Comparison of ENCODE assay signal across 9 mouse cellular contexts in the genomic region with DNA sequence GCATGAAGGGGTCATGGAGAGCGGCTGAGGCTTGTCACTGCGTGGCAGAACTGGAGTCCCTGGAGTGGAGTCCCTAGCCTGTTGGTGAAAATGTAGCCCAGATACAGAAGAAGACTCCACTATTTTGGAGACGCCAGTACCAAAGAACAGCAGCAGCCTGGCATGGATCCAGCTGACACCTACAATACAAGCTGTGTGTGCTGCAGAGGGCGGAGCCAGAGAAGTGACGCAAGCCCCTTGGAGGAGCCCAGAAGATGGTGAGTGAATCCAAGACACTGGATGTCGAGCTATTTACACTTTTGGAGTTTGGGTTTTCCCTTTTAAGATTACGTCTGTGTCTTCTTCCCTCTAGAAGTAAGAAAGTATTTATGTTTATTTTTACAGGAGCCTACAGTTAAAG. TPM values are rescaled to one million over a fixed set of nuclear protein-coding genes. Genes with fewer than 3 reads are reported as not detected.
DNase-seq lines count a peak whose midpoint lies in the region; ATAC-seq and TF ChIP-seq lines count a peak whose summit lies in the region.
"Had no signal": no experiment of that assay in that cellular context is flagged by ENCODE, and none has a peak within 500 bp of the region (broad histone marks: within the 10 kb centered on the region; RNA-seq: fewer than 3 reads in every experiment).

No protein-coding gene starts in this region.

- no peak for ATAC-seq in heart, embryonic 12.5 days (ENCODE audit: insufficient number of reproducible peaks, low FRiP score)
- no peak for ATAC-seq in hindbrain, embryonic 16.5 days

- no peaks in the 10 kb centered on the region for H3K27me3 ChIP-seq in heart, embryonic 10.5 days (ENCODE audit: insufficient read depth, poor library complexity, severe bottlenecking)
- H3K27me3 ChIP-seq in heart, embryonic 12.5 days (replicated peaks): no peaks in the 10 kb centered on the region
- no peaks in the 10 kb centered on the region for H3K27me3 ChIP-seq in cerebellum, adult 2 months (ENCODE audit: control insufficient read depth, insufficient read depth, low read length)
- no peaks in the 10 kb centered on the region for H3K27me3 ChIP-seq in hindbrain, embryonic 16.5 days (replicated peaks; ENCODE audit: control insufficient read depth, insufficient read depth, low read length)

- H3K4me3 ChIP-seq in heart, embryonic 10.5 days: no peak overlapping the region
- H3K4me3 ChIP-seq in heart, embryonic 12.5 days: no peak overlapping the region
- H3K4me3 ChIP-seq in cerebellum, adult 2 months (replicated peaks; ENCODE audit: insufficient read depth, low read depth, low read length): no peak overlapping the region
- H3K4me3 ChIP-seq in hindbrain, embryonic 16.5 days (ENCODE audit: low read length): no peak overlapping the region

- H3K4me1 ChIP-seq in heart, embryonic 10.5 days: peaks cover 18% of the 10 kb centered on the region
- peaks cover 11% of the 10 kb centered on the region; the same call in 1 of the 2 replicates for H3K4me1 ChIP-seq in heart, embryonic 12.5 days (replicated peaks)
- H3K4me1 ChIP-seq in cerebellum, adult 2 months (ENCODE audit: control insufficient read depth, insufficient read depth, low read length): no peaks in the 10 kb centered on the region
- H3K4me1 ChIP-seq in hindbrain, embryonic 16.5 days (ENCODE audit: control insufficient read depth, insufficient read depth, low read depth, low read length): no peaks in the 10 kb centered on the region

- no peak for TF ChIP-seq CTCF in cerebellum, adult 2 months (IDR thresholded peaks at IDR 0.05; ENCODE audit: borderline replicate concordance, insufficient read depth, low read depth, low read length)

- no peaks in the 10 kb centered on the region for H3K9me3 ChIP-seq in heart, embryonic 10.5 days
- 0 out of 2 replicates have a peak, but pooled peaks cover 4% of the 10 kb centered on the region for H3K9me3 ChIP-seq in heart, embryonic 12.5 days (replicated peaks)
- H3K9me3 ChIP-seq in hindbrain, embryonic 16.5 days (ENCODE audit: control insufficient read depth, low read length): no peaks in the 10 kb centered on the region

- H3K4me2 ChIP-seq in heart, embryonic 12.5 days: no peak overlapping the region
- no peak overlapping the region for H3K4me2 ChIP-seq in hindbrain, embryonic 16.5 days (ENCODE audit: low read length)

- peak; percentile 77 for DNase-seq in heart, embryonic 10.5 days (ENCODE audit: low spot score)
- DNase-seq in adipocyte (ENCODE audit: low spot score): peak; percentile 58
- DNase-seq in layer of hippocampus, postnatal 36 days: peak; percentile 29
- DNase-seq in right cerebral cortex, postnatal 25 days: peak; percentile 47
- no peak for DNase-seq in spleen, postnatal 4 days (ENCODE audit: low spot score in 2 of 2)
- no peak for DNase-seq in cerebellum, adult 2 months
- DNase-seq: embryo, embryonic 11 days had no signal

- no peak for TF ChIP-seq POLR2A in cerebellum, adult 2 months (IDR thresholded peaks at IDR 0.05; ENCODE audit: borderline replicate concordance, insufficient read depth, low read length)

- no peak overlapping the region for H3K9ac ChIP-seq in heart, embryonic 12.5 days
- no peak overlapping the region for H3K9ac ChIP-seq in hindbrain, embryonic 16.5 days (ENCODE audit: low read depth, low read length)

- H3K27ac ChIP-seq in heart, embryonic 10.5 days: no peak overlapping the region
- no peak overlapping the region for H3K27ac ChIP-seq in heart, embryonic 12.5 days (ENCODE audit: poor library complexity, severe bottlenecking)
- no peak overlapping the region for H3K27ac ChIP-seq in cerebellum, adult 2 months (ENCODE audit: insufficient read depth, low read length)
- no peak overlapping the region for H3K27ac ChIP-seq in hindbrain, embryonic 16.5 days (ENCODE audit: low read depth, low read length)

- H3K36me3 ChIP-seq in heart, embryonic 10.5 days: no peaks in the 10 kb centered on the region
- no peaks in the 10 kb centered on the region for H3K36me3 ChIP-seq in heart, embryonic 12.5 days
- no peaks in the 10 kb centered on the region for H3K36me3 ChIP-seq in hindbrain, embryonic 16.5 days (ENCODE audit: control insufficient read depth, insufficient read depth, low read length)

- 57% methylated on average over 7 of the region's 7 CpGs for WGBS in heart, embryonic 10.5 days
- 54% methylated on average over 7 of the region's 7 CpGs for WGBS in heart, embryonic 12.5 days
- 53% methylated on average over 7 of the region's 7 CpGs for WGBS in cerebellum, adult 2 months
- WGBS in hindbrain, embryonic 16.5 days: 67% methylated on average over 7 of the region's 7 CpGs

RNA-seq across cellular contexts. Expression of a gene that starts 47.8 kb away (rescaled TPM):
- polyA plus RNA-seq in heart, embryonic 10.5 days (2016; fragmentation: Nextera tagmentation; extraction: Ambion mirVana): 17.1 and 18.2 TPM in 2 replicates
- polyA plus RNA-seq in heart, embryonic 12.5 days (2016; fragmentation: Nextera tagmentation; extraction: Ambion mirVana): 35.9 and 37.1 TPM in 2 replicates
- 10 to 100 TPM; 20.6 to 21.8 TPM for total RNA-seq in layer of hippocampus, postnatal 36 days (2021)
- polyA plus RNA-seq in cerebellum, adult 2 months (2012; rRNA removed): 13.0 and 13.2 TPM in 2 replicates
- 26.5 and 43.1 TPM in 2 replicates for polyA plus RNA-seq in hindbrain, embryonic 16.5 days (2015; fragmentation: Nextera tagmentation; extraction: Ambion mirVana)

RNA-seq across cellular contexts. Expression of a gene that starts 54.7 kb away (rescaled TPM):
- 17.1 and 19.7 TPM in 2 replicates for polyA plus RNA-seq in heart, embryonic 10.5 days (2016; fragmentation: Nextera tagmentation; extraction: Ambion mirVana)
- 37.9 and 38.0 TPM in 2 replicates for polyA plus RNA-seq in heart, embryonic 12.5 days (2016; fragmentation: Nextera tagmentation; extraction: Ambion mirVana)
- total RNA-seq in layer of hippocampus, postnatal 36 days (2021): 1 to 10 TPM; 3.8 to 6.1 TPM
- 2.9 and 4.0 TPM in 2 replicates for polyA plus RNA-seq in cerebellum, adult 2 months (2012; rRNA removed)
- polyA plus RNA-seq in hindbrain, embryonic 16.5 days (2015; fragmentation: Nextera tagmentation; extraction: Ambion mirVana): 20.0 and 35.2 TPM in 2 replicates

Comparison
In these comparisons a context has a peak if more than half of its experiments do, and no peak if none do; other contexts are left out.
1. DNase-seq: peak in heart, embryonic 10.5 days (single experiment), adipocyte (single experiment), layer of hippocampus, postnatal 36 days (2 of 2) and right cerebral cortex, postnatal 25 days (single experiment); none in spleen, postnatal 4 days (0 of 2) and cerebellum, adult 2 months (0 of 2).